Mouse (Mus musculus) layer of hippocampus, adult 11-12 months (tissue): ENCODE measurements around the gene Zfp689.
"Not testable (repeated sequence)": the region's sequence is repeated elsewhere in the genome, so short reads cannot be mapped to it uniquely, and the experiment has no call there.

ENCODE experiments used
- DNase-seq: peaks from one replicate; pipeline ENCODE4 v3.0.0; 2022; ENCODE audit warnings: low spot score

Gene Zfp689

DNA sequence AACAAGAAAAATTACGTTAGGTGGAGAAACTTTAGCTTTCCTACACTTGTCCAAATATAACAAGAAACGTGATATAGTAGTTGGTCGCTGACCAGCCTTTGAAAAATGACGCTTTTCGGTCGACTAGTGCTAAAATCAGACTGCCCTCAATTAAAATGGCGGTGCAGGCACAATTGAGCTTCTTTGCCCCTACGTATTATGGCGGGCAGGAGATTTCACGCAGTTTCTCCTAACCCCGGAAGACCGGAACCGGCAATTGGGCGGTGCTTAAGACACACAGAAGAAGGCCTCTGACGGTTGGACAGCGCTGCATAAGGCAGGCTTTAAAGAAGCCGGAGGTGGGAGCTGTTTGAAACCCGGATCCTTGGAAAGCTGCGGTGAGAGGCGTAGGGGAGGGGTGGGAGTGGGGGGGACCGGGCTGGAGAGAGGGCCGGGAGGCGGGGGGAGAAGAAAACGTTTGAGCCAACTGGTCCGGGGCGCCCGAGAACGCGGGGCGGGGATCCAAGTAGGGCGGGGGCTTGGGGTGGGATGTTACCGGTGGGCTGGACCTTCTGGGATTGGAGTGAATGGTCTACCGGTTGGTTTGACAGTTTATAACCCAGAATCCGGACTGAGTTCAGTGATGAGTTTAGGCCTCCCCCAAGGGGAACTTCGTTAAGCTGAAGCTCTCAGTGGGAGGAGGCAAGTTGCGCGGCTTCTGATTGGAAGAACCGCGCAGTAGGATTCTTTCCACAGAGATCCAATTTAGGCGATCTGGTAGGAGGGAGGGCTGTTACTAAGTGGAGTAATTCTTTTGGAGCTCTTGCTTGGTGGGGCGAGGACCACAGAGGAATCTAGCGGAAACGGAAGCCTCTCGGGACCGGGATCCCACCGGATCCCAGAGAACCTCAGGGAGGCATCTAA lies 22.0 kb upstream of the Zfp689 start:
- peak; percentile 96 for DNase-seq

DNA sequence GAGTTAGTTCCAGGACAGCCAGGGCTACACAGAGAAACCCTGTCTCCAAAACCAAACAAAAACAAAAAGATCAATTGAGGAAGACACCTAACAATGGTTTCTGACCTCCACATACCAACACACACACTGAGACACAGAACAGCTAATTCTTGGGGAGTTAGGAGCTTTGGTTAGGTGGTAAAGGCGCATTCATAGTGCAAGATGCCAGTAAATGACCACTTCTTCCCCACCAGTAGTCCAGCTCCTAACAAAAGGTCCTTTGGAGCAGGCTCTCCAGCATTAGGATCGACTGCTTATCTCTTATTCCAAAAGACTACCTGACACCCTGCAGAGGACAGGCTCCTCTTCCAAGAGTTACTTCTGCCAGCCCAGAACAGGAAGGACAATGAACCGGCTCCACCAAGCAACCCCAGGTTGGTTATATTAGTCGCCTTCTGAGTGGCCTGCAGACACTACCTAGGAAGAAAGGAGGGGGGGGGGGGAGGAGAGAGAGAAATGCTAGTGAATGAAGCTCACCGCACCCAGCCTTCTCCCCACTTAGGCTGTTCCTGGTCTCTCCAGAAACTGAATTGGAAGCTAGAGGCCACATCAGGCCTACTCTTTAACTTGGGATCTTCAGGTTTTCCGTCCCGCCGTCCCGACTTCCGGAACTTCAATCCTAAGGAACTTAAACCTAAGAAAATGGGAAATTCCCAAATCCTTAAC lies 21.2 kb upstream of the Zfp689 start:
- no peak for DNase-seq

DNA sequence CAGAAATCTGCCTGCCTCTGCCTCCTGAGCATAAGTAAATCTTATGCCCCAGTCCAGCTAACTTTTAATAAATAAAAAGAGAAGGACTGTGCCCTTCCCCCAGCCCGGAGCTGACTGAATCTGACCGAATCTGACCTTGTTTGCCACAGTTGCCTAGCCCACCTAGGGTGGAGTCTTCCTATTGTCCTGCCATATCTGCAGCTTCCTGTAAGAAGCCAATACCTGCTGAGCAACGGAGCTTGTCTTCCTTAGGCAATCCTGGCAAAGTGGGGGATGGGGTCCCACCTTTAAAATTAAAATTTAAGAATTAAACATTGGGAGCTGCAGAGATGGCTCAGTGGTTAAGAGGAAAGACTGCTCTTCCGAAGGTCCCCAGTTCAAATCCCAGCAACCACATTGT lies 17.6 kb upstream of the Zfp689 start:
- no peak for DNase-seq

DNA sequence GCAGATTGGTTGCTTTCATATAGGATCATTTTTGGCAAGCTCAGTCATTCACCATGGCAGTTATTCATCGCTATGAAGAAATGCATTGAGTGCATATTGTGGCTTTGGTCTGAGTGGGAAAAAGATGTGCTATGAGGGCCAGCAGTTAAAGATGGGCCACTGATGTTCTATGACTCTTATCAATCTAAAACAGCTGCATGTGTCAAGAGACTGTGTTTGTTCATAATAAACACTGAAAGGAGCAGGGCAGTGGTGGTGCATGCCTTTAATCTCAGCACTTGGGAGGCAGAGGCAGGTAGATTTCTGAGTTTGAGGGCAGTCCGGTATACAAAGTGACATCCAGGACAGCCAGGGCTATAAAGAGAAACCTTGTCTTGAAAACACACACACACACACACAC lies 16.7 kb upstream of the Zfp689 start:
- not testable (repeated sequence) for DNase-seq

DNA sequence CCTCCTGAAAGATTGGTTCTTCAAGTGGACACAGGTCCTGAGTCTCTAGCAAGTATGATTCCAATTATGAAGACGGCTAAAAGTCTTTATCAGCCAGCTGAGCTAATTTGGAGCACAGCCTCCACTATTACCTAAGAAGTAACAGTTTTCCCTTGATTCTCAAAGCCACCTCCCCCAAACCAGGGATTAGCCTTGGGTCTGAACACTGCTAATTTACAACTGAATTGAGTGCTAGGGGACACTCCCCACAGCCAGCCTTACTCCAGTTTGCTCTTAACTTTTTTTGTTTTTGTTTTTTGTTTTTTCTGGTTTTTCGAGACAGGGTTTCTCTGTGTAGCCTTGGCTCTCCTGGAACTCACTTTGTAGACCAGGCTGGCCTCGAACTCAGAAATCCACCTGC lies 16.2 kb upstream of the Zfp689 start:
- no peak for DNase-seq

DNA sequence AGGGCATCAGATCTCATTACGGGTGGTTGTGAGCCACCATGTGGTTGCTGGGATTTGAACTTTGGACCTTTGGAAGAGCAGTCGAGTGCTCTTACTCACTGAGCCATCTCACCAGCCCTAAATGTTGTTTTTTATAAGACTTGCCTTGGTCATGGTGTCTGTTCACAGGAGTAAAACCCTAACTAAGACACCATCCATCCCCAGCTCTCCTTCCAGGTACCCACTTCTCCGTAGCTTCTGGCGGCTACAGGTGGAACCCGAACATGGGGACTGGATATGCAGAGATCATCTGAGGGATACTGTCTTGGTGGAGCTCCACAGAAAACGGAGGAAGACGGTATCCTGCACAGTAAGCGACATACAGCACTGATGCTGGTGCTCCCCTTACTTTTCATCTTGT lies 10.4 kb upstream of the Zfp689 start, which contains the start of gene Prr14:
Gene Prr14 (plus strand): TSS at position 301 of the 400 bp plus-strand sequence.
- not testable (repeated sequence) for DNase-seq

DNA sequence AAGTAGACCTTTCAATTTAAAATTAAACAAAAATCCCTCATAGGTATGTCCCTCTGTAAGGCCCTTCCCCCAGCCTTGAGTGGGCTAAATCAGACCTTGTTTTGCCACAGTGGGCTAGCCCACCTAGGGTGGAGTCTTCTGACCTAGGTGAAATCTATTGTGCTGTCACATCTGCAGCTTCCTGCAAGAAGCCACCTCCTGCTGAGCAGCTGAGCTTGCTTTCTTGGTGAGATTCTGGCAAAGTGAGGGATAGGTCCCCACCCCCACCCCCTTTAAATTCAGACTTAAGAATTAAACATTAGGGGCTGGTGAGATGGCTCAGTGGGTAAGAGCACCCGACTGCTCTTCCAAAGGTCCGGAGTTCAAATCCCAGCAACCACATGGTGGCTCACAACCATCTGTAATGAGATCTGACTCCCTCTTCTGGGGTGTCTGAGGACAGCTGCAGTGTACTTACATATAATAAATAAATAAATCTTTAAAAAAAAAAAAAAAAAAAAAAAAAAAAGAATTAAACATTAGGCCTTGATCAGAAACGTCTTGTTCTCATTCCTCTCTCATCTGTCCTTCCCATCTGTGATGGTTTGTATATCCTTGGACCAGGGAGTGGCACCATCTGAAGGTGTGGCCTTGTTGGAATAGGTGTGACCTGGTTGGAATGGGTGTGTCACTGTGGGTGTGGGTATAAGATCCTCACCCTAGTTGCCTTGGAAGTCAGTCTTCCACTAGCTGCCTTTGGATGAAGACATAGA lies 9.6 kb upstream of the Zfp689 start:
- not testable (repeated sequence) for DNase-seq

DNA sequence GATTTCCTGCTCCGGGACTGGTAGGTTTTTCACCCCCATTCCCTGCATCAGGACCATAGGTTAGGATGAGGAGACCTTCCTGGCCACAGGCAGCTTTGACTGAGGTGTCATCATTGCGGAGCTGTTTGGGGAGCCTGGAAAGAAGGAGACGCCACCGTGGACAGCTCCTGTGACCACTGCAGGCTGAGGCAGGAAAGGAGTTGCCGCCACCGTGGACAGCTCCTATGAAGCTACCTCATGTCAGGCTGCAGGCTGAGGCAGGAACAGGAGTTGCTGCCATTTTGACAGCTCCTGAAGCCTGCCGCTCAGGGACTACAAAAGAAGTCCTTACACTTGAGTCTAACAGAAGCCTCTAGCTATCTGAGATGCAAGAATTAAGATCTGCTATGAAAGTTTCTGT lies 5.9 kb upstream of the Zfp689 start:
- DNase-seq, result no peak

DNA sequence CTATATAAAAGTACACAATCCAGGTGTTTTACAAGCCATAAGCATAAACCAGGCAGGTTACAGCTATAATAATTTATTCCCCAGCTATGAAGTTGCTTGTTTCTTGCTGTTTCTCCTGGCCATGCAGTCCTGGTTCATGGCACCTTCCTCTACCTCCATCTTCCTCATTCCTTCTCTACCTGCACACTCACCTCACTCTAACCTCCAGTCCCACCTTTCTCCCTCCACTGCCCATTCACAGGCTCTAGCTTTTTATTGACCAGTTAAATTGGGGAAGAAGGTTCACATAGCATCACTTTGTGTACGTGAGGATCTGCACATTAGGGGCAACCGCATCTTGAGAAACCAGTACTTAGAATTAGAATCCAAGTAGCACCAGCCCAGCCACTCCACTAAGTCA lies 4.1 kb upstream of the Zfp689 start:
- DNase-seq, result no peak

DNA sequence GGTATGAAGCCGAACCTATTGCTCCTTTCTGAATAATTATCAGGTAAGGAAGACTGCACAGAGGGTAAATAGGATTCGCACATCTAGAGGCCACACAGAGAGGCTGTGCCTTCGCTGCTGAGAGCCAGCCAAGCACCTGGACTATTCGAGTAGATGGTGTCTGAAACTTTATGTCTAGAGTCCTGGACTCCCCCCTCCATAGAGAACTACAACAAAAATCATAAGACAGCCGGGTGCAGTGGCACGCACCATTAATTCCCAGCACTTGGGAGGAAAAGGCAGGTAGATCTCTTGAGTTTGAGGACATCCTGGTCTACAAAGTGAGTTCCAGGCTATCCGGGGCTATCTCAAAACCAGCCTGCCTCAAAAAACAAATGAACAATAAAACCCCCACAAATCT lies 1.0 kb upstream of the Zfp689 start:
- DNase-seq, result no peak

DNA sequence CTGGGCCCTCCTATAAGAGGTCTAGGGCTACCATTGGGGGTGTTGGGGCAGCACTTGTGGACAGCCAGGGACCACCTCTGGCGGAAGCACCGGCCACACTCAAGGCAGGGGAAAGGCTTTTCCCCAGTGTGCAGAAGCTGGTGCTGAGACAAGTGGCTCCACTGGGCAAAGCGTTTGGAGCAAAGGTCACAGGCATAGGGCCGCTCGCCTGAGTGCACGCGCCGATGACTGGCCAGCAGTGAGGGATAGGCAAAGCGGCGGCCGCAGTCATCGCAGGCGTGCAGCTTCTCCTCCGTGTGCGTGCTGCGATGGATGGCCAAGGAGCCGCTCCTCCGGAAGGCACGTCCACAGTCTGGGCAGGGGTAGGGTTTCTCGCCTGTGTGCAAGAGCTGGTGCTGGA lies 5.0 kb downstream of the Zfp689 start:
- no peak for DNase-seq

DNA sequence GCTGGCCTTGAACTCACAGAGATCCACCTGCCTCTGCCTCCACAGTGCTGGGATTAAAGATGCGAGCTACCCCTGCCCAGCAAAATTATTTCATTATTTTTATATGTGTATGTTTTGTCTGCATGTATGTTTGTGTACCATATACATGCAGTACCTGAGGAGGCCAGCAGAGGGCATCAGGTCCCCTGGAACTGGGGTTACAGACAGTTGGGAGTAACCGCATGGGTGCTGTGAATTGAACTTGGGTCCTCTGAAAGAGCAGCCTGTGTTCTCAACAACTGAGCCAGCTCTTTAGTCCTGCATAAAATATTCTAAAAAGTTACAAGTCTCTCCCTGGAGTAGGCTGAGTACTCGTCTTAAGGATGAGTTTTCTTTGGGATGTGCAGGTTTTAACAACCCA lies 11.2 kb downstream of the Zfp689 start:
- DNase-seq, result no peak

DNA sequence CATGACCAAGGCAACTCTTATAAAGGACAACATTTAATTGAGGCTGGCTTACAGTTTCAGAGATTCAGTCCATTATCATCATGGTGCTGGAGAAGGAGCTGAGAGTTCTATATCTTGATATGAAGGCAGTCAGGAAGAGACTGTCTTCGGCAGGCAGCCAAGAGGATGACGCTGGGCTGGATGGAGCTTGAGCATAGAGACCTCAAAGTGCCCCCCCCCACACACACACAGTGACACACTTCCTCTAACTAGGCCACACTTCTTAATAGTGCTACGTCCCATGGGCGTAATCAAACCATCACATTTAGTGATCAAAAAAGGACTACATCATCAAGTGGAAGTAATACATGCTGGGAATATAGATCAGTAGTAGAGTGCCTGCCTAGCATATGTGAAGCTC lies 13.8 kb downstream of the Zfp689 start:
- DNase-seq, result no peak

DNA sequence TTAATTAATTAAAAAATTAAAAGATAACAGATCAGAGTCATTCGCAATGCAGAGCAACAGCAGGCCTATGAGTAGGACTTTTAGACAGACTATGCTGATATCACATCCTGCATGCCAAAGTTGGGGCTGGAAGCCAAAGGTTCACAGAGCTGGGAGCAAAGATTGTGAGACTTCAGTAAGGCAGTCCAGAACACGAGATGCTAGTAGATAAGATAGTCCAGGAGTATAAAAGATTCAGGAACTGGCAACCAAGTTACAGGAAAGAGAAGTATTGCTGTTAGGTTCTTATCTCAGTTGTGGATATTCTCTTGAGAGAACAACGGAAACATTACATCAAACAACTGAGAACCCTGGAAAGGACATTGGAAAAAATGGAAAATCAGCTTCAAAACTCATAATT lies 22.6 kb downstream of the Zfp689 start:
- no peak for DNase-seq

DNA sequence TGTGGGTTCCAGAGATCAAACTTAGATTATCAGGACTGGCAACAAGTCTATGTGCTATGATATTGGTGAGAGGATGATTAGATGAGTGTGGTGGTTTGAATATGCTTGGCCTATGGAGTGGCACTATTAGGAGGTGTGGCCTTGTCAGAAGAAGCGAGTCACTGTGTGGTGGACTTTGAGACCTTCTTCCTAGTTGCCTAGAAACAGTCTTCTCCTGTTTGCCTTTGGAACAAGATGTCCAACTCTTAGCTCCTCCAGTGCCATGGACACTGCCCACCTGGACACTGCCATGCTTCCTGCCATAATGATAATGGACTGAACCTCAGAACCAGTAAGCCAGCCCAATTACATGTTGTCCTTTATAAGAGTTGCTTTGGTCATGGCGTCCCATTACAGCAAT lies 23.0 kb downstream of the Zfp689 start:
- DNase-seq, result no peak

DNA sequence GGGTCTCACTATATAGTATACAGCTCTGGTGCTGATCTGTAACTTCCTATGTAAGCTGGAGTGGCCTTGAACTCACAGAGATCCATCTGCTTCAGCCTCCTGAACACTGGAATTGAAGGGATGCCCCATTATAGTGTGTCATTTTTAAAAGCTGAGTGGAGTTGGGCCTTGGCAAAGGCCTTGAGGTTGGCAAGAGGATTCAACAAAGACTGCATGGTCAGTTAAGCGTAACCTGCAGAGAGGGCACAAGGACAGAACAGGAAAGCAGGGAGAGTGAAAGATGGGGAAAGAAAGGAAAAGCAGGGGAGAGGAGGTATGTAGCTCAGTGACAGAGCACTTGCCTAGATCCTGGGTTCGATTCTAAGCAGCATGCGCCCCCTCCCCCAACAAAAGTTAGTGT lies 23.7 kb downstream of the Zfp689 start:
- no peak for DNase-seq

DNA sequence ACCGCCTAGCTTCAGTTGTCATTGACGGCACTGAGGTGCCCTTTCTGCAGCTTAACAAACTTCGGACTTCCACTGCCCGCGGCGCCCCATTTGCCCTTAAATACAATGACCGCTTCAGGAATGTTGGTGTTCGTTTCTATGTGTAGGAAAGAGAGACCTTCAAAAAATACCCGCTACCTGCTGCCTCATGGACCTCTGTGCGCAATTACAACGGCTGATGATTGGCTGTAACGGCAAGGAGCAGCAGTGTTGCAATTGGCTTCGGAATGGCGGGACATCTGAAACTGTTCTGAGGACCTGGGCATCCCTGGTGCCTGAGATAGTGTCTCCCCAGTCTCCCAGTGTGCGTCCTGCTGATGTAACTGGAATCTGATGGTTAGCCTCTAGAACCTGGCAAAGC lies 26.7 kb downstream of the Zfp689 start:
- peak; percentile 43 for DNase-seq

DNA sequence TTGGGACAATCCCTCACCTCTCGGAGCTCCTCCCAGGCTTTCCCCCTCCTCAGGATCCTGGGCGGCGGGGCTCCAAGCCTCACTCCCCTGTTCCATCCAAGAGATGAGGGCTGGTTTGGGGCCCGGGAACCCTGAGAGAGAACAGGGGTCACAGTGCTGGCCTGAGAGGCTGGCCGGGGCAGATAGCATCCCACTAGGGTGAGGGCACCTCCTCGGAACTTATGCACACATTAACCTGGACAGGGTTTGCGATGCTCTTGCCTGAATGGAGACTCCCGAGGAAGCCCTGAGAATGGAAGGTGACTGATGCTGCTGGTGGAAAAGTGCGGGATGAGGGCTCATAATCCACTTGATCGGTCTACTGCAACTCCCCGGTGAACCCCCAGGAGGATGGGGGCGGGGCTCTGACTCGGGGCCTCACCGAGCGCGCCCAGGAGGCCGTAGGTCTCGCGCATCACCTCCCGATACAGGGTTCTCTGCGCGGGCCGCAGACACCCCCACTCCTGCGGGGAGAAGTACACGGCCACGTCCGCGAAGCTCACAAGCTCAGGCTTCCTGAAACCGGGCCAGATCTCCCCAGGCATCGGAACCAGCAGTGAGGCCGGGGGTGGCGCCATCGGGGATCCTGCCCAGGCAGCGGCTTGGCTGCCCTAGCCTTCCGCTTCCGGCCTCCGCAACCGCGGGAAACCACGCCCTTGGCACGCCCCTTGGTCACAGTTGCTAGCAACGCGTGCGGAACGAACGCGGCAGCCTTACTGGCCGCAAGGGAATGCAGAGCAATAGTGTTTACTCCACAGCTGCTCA lies 27.4 kb downstream of the Zfp689 start, which contains the start of gene Zfp688:
Gene Zfp688 (minus strand): TSS at position 681 of the 804 bp plus-strand sequence.
- DNase-seq, result peak; percentile 90

DNA sequence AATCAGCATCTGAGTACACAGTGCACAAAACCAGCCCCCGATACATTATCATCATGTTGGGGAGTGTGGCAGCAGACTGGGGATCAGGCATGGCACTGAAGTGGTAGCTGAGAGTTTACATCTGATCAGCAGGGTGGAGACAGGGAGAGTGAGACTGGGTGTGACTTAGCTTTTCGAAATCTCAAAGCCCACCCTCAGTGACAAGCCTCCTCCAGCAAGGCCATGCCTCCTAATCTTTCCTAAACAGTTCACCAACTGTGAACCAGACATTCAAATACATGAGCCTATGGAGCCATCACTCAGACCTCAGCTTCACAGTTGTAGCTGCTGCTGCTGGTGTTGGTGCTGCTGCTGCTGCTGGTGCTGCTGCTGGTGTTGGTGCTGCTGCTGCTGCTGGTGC lies 37.5 kb downstream of the Zfp689 start:
- no peak for DNase-seq

DNA sequence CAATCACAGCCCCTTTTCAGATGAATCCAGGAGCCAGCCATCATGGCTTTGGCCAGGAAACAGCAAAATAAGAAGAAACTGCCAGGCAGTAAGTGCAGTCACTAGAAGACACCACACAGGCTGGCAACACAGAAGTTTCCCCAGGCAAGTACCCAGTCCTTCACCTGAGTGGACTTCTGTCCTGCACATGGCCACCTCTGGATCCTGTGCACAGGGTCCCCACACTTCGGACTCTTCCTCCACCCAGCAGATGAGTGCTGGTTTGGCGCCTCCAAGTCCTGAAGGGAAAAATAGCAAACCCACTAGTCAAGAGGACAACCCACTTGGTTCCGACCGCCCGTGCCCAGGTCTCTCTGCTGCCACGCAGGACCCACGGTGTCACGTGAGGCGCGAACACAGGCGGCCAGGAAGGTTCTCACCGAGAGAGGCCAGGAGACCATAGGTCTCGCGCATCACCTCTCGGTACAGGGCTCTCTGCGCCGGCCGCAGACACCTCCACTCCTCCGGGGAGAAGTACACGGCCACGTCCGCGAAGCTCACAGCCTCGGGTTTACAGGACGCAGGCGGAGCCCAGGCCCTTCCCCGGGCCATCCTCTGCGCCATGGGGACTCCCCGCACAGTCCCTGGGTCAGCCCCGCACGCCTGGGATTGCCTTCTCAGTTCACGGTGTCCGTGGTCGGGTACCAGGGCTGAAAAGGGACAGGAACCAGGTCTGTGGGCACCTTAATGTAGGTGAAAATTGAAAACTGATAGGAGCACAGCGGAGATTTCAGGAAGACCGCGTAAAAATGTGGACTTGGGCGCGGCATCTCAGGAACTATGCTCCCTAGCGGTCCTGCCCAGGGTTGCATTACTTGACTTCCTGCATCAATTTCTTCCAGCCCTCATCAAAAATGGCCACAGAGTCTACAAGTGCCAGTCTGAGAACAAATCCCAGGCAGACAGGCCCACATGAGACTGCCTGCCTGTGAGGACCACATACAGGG lies 42.7 kb downstream of the Zfp689 start, which contains the start of gene Zfp764:
Gene Zfp764 (minus strand): TSS at position 821 of the 986 bp plus-strand sequence.
- peak; percentile 92 for DNase-seq
